Mouse (Mus musculus) cortical plate, adult 2 months (tissue): Measurements from ENCODE around the gene Clpb. TPM values are rescaled to one million over a fixed set of nuclear protein-coding genes. Genes with fewer than 3 reads are reported as not detected.

Source experiments
- H3K27ac ChIP-seq: fragments of 200-500 bp; 2 replicates; pipeline ENCODE4 v1.5.1; 2012; ENCODE audit warnings: low read length, control low read depth, inconsistent platforms; ENCODE audit not compliant: insufficient read depth
- H3K4me1 ChIP-seq: fragments of 200-500 bp; 2 replicates; pipeline ENCODE4 v1.6.1; 2011; ENCODE audit warnings: low read length; ENCODE audit not compliant: control insufficient read depth, insufficient read depth
- H3K4me3 ChIP-seq: fragments of 200-500 bp; 2 replicates; pipeline ENCODE4 v1.5.1; 2011; ENCODE audit warnings: mild to moderate bottlenecking, low read length, control low read depth; ENCODE audit not compliant: insufficient read depth
- CTCF ChIP-seq: fragments of 200-500 bp; IDR thresholded peaks from 2 replicates; pipeline ENCODE4 v1.5.1; 2011; ENCODE audit warnings: mild to moderate bottlenecking, control low read depth, low read length; ENCODE audit not compliant: insufficient read depth; ENCODE audit errors: extremely low read depth
- POLR2A ChIP-seq: fragments of 200-500 bp; IDR thresholded peaks from 2 replicates; pipeline ENCODE4 v1.6.1; 2011; ENCODE audit warnings: mild to moderate bottlenecking, low read length, control low read depth; ENCODE audit not compliant: insufficient read depth; ENCODE audit errors: extremely low read depth
- polyA plus RNA-seq: library from polyadenylated mRNA; depleted of rRNA; stranded (reverse); fragments of >200 nt; gene quantifications from 2 replicates; pipeline ENCODE4 v1.2.3, GENCODE M21; 2012

Gene Clpb
- polyA plus RNA-seq, 1 experiment = 48.1 TPM

GRCm38 (mm10) chr7:101633629-101634177, 29.7 kb upstream of the Clpb start:
- TF ChIP-seq CTCF = no peak
- no peaks in the 10 kb centered on the region for H3K4me1 ChIP-seq
- H3K27ac ChIP-seq = no peak overlapping the region
- H3K4me3 ChIP-seq = no peak overlapping the region

- H3K27ac ChIP-seq = no peak overlapping the region
- no peak overlapping the region for H3K4me3 ChIP-seq
- no peaks in the 10 kb centered on the region for H3K4me1 ChIP-seq
- TF ChIP-seq POLR2A = no peak
- TF ChIP-seq CTCF = no peak
Observed at GRCm38 (mm10) chr7:101634513-101634912, 28.9 kb upstream of the Clpb start.

- TF ChIP-seq CTCF = no peak
- TF ChIP-seq POLR2A = no peak
- H3K4me1 ChIP-seq = no peaks in the 10 kb centered on the region
Observed at GRCm38 (mm10) chr7:101636056-101636455, 27.4 kb upstream of the Clpb start.

GRCm38 (mm10) chr7:101643879-101644278, 19.6 kb upstream of the Clpb start:
- Histone ChIP-seq H3K27ac (no peak overlapping the region), H3K4me3 (no peak overlapping the region), H3K4me1 (no peaks in the 10 kb centered on the region)
- no peak for TF ChIP-seq CTCF
- TF ChIP-seq POLR2A = no peak

More at GRCm38 (mm10) chr7:101636056-101636455, 27.4 kb upstream of the Clpb start:
- Histone ChIP-seq H3K27ac (no peak overlapping the region), H3K4me3 (no peak overlapping the region)

GRCm38 (mm10) chr7:101649729-101650128, 13.7 kb upstream of the Clpb start:
- no peak overlapping the region for H3K4me3 ChIP-seq
- TF ChIP-seq CTCF = no peak
- no peak for TF ChIP-seq POLR2A
- peaks cover 2% of the 10 kb centered on the region; the same call in 1 of the 2 replicates for H3K4me1 ChIP-seq
- H3K27ac ChIP-seq = no peak overlapping the region

GRCm38 (mm10) chr7:101650565-101650964, 12.9 kb upstream of the Clpb start:
- Histone ChIP-seq H3K4me3 (no peak overlapping the region), H3K4me1 (peaks cover 2% of the 10 kb centered on the region; the same call in 1 of the 2 replicates), H3K27ac (no peak overlapping the region)
- TF ChIP-seq POLR2A (no peak), CTCF (peak; percentile 58)

GRCm38 (mm10) chr7:101653681-101654209, 9.7 kb upstream of the Clpb start:
- Histone ChIP-seq H3K4me3 (no peak overlapping the region), H3K4me1 (peaks cover 2% of the 10 kb centered on the region; the same call in 1 of the 2 replicates), H3K27ac (no peak overlapping the region)
- no peak for TF ChIP-seq POLR2A
- TF ChIP-seq CTCF = 0 out of 2 replicates have a peak, but pooled peaks have one; percentile 25

- Histone ChIP-seq H3K27ac (no peak overlapping the region), H3K4me3 (no peak overlapping the region), H3K4me1 (peaks cover 2% of the 10 kb centered on the region; the same call in 1 of the 2 replicates)
- TF ChIP-seq POLR2A (no peak), CTCF (no peak)
Observed at GRCm38 (mm10) chr7:101654936-101655335, 8.5 kb upstream of the Clpb start.

GRCm38 (mm10) chr7:101662006-101662405, 1.4 kb upstream of the Clpb start:
- Histone ChIP-seq H3K4me1 (peaks cover 2% of the 10 kb centered on the region; the same call in 1 of the 2 replicates), H3K4me3 (no peak overlapping the region), H3K27ac (no peak overlapping the region)
- TF ChIP-seq CTCF (no peak), POLR2A (no peak)

- H3K4me1 ChIP-seq = peaks cover 4% of the 10 kb centered on the region; the same call in 1 of the 2 replicates
- no peak overlapping the region for H3K27ac ChIP-seq
- TF ChIP-seq POLR2A (no peak), CTCF (peak; percentile 75)
- no peak overlapping the region for H3K4me3 ChIP-seq
Observed at GRCm38 (mm10) chr7:101666581-101666980, 3.1 kb downstream of the Clpb start.
